Mouse (Mus musculus): ENCODE data around the gene Rnls. TPM values are rescaled to one million over a fixed set of nuclear protein-coding genes. Genes with fewer than 3 reads are reported as not detected.

Rnls gene
- total RNA-seq, 2 experiments from 2014 or later = 5.7 to 6.4 TPM

GRCm38 (mm10) chr19:33103851-33104250 is 288.2 kb downstream of the Rnls start:
- DNase-seq = no peak

DNA sequence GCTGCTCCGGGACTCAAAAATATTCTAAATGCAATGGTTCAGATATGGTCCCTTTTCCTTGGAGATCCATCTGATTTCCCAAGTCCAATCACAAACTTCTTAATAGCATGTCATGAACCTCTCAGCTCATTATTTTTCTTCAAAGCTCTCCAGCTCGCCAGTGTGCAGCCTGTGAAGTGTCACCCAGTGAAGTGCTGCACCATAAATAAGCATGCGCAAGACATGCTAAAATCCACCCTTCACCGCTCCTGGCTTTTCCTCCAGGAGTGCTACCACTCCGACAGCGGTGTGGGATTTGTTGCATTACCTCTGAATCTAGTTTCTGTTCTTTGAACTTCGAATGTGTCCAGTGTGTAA is 289.3 kb downstream of the Rnls start:
- DNase-seq = no peak

- no peak for DNase-seq
These were observed 289.9 kb downstream of the Rnls start for GRCm38 (mm10) chr19:33102008-33102782.

DNA sequence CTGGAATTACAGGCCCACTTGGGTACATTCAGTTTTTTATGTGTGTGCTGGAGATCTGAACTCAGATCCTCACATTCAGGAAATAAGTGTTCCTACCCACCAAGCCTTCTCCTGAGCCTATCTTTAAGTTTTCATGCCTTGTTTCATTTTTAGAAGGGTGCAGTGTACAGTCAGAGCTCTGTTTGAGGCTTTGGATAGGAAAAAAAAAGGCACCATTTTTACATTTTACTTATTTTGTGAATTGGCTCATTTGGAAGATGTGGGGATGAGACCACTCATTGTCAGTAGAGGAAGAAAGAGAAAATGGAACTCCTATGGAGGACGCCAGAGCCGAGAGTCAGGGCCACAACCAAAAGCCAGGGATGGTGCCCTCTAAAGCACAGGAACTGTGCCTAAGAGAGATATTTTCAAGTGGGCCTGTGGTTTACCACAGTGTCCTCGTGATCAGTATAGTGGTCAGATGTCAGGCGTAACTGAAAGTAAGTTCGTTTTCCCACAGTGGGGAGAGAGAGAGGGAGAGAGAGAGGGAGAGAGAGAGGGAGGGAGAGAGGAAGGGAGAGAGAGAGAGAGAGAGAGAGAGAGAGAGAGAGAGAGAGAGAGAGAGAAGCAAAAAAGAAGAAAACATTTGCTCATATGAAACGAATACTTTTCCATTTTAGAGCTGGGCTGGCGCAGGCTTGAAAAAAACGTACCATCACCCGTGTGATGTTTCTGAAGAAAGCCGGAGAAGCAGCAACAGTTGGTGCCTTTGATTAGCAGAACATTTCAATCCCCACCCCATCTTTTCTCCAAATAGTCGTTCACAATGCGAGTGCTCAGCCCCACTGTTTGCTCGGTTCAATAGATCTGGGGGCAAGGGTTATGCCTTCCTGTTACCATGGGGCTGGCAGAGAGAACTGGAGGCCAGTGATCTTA is 290.7 kb downstream of the Rnls start:
- no peak for DNase-seq

DNA sequence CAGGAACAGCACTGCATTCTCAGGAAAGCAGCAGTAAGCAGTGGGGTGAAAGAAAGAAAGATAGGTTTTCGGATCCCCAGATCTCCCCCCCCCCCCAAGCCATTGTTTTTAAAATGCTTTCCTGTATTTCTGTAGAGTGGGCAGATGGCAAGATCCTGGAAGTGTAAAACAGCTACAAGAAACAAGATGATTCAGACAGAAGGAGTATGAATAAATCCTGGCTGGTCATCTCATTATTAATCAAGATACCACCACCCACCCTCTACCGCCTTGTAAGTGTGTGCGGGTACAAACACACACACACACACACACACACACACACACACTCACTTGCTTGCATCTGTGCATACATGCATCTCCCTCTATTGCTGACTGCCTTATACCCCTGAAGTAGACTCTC is 291.5 kb downstream of the Rnls start:
- DNase-seq = no peak

DNA sequence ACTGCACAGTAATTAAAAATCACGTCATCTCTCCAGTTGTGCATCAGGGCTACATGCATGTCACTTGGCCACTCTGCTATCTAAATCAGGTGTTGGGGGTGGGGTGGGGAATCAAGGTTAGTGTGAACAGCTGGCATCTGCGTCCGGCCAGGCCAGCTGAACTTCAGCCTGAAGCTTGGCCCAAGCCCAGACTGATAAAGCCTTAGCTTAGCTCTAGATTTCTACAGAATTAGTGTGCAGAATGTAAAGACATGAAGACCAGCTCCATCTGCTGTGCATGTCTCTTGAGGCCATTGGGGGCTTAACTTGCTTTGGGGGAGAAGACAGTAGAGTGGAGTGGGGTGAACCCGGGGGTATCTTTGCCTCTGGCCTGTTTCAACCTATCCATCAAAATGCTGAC is 292.1 kb downstream of the Rnls start:
- peak; percentile 56 for DNase-seq

DNA sequence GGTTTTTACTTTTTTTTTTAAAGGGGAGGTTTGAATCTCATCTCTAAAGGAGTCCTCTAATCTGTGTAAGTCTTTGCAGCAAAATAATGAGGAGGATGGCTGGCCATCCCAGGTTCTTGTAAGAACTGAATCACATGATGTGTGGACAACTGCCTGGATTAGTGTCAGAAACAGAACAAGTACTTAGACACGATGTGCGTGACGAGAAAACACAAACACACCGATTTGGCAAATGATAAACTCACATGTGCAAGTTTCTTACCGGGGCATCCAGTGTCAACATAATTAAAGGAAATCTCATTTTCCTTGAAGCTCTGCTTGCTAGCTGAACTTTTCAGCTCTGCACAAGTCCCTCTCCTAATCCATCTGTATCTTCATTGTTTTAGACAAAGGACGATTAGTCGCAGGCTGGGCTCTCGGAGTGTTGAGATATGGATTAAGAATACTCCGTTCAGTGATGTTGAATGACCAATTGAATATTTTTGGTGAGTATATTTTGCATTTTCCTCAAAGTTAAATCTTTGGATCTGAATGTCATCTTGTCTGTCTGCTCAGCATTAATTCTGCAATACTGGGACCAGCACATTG is 292.8 kb downstream of the Rnls start:
- no peak for DNase-seq

- DNase-seq = no peak
These were observed 294.4 kb downstream of the Rnls start for GRCm38 (mm10) chr19:33097691-33098090.

DNA sequence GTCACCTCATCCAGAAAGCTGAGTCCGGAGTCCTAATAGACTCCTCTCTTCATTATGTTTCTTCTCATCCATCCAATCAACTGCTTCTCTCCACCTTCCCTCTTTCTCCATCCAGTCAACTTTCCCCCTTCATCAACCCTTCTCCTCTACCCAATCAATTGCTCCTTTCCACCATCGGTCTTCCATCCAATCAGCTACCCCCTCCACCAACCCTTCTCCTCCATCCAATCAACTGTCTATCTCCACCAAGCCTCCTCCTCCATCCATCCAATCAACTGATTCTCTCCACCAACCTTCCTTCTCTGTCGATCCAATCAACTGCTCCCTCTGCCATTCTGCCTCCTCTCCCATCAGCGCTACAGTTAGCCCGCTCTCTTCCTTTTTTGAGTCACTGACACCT is 295.5 kb downstream of the Rnls start:
- DNase-seq = no peak

GRCm38 (mm10) chr19:33092575-33092974 is 299.5 kb downstream of the Rnls start:
- DNase-seq = no peak

DNA sequence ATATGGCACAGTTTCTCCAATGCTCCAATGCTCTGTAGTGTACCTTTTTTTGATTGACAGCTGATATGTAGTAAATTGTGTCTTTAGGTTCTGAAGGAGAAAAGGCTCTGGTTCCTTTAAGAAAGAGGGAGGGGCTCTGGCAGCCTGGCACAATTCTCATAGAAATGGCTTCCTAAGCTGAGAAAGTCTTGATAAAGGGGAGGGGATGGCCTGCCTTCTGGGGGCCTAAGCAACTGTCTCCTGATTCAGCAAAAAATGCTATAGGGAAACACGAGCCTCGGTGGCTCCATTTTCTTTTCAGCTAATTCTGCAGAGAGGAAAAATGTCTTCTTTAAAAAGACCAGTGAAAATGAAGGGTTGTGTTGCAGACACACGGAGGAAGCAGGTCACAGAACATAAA is 300.8 kb downstream of the Rnls start:
- DNase-seq = no peak

DNA sequence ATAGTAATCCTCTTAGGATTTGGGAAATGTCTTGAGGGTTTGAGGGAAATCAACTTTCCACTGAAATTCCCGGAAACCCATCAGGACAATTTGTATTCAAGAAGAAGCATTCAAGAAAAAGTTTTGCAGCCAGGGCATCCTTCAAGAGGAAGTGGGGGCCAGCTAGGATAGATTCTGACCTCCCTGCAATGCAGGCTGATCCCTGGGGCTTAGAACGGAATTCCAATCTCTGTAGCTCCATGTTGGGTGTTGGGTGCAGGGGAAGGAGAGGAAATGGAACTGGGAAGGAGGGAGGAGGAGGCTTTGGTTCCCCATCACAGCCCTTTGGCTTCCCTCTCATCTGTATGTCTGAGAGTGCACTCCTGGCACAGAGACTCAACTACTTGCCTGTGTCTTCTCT is 303.2 kb downstream of the Rnls start:
- no peak for DNase-seq

DNA sequence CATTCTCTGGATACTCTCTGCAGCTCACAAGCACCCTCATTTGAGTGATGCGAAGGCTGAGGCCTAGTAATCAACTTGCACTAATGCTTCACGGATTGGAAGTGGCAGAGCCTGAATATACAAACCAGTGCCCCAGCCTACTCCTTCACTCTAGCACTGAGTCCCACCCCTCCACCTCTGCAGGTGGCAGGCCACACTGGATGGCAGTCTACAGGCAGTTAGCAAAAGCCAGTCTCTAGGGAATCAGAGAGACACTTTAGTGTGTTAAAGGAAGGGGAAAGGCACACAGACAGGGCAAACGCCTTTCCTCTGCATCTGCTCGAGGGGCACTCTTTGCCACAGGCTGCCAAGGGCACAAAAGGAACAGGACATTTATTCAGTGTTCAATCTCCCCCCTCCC is 304.1 kb downstream of the Rnls start:
- no peak for DNase-seq

Small RNAs within 50 kb of the gene (microRNA-seq; reads per million reads assigned to microRNA genes)
- gene Mir3970 = 2.8 reads per million

Other genes starting within 250 kb of the Rnls start
- under 1 TPM; 0.18 to 0.27 TPM for gene Lipo4, start 125.5 kb upstream of the Rnls start, total RNA-seq (2021)
- gene Gm8978, start 233.0 kb upstream of the Rnls start, total RNA-seq (2021) = not detected

Measured in adrenal gland, postnatal 10 days (tissue).